Mouse (Mus musculus) midbrain, embryonic 14.5 days (tissue): ENCODE measurements around the gene Lfng. TPM values are rescaled to one million over a fixed set of nuclear protein-coding genes. Genes with fewer than 3 reads are reported as not detected.
A peak's percentile ranks its signal among the peaks of the same experiment; 100 is the strongest.

Experiments
- ATAC-seq: fragments of 200-750 bp; cut with Nextera tagmentation; 2 replicates; pipeline ENCODE4 v1.8.0; 2017; ENCODE audit warnings: moderate number of reproducible peaks, moderate library complexity; ENCODE audit not compliant: low FRiP score, low TSS enrichment
- DNase-seq: peaks from one replicate; pipeline ENCODE4 v3.0.0-alpha.2; 2015
- H3K27ac ChIP-seq: fragments of 300-500 bp; sonication (generic); replicated peaks from 2 replicates; pipeline ENCODE4 v1.5.1; 2014; ENCODE audit warnings: mild to moderate bottlenecking, low read depth, low read length, moderate library complexity
- H3K27me3 ChIP-seq: fragments of 300-500 bp; sonication (generic); 2 replicates; pipeline ENCODE4 v1.6.1; 2014; ENCODE audit warnings: low read length, control low read depth, mixed read lengths; ENCODE audit not compliant: control insufficient read depth, insufficient read depth
- H3K36me3 ChIP-seq: fragments of 300-500 bp; sonication (generic); 2 replicates; pipeline ENCODE4 v1.6.1; 2014; ENCODE audit warnings: low read length, control low read depth; ENCODE audit not compliant: control insufficient read depth, insufficient read depth
- H3K4me1 ChIP-seq: fragments of 300-500 bp; sonication (generic); 2 replicates; pipeline ENCODE4 v1.6.1; 2014; ENCODE audit warnings: mild to moderate bottlenecking, antibody characterized with exemption, low read length, control low read depth; ENCODE audit not compliant: control insufficient read depth, insufficient read depth
- H3K4me2 ChIP-seq: fragments of 300-500 bp; sonication (generic); 2 replicates; pipeline ENCODE4 v1.6.1; 2014; ENCODE audit warnings: mild to moderate bottlenecking, low read length, moderate library complexity
- H3K4me3 ChIP-seq: fragments of 300-500 bp; sonication (generic); replicated peaks from 2 replicates; pipeline ENCODE4 v1.5.1; 2014; ENCODE audit warnings: low read depth, low read length
- H3K9ac ChIP-seq: fragments of 300-500 bp; sonication (generic); replicated peaks from 2 replicates; pipeline ENCODE4 v1.6.1; 2014; ENCODE audit warnings: mild to moderate bottlenecking, low read length, moderate library complexity
- H3K9me3 ChIP-seq: fragments of 300-500 bp; sonication (generic); 2 replicates; pipeline ENCODE4 v1.6.1; 2016; ENCODE audit warnings: low read length, control low read depth, mixed read lengths; ENCODE audit not compliant: control insufficient read depth
- WGBS: fragments of 180-500 bp; shearing (Covaris S2); extraction: QIAGEN DNeasy Blood & Tissue Kit; methylation state at CpG from one replicate; pipeline ENCODE4 v1.1.7; 2014; 5-methylcytosine and 5-hydroxymethylcytosine counted together
- polyA plus RNA-seq: library from polyadenylated mRNA; unstranded; fragments of >200 nt; fragmentation: Nextera tagmentation; extraction: Ambion mirVana; gene quantifications from 2 replicates; pipeline ENCODE4 v1.2.1, GENCODE M21; 2014

Gene Lfng
- 20.5 and 25.2 TPM in 2 replicates for polyA plus RNA-seq

GRCm38 (mm10) chr5:140607001-140607835 lies at the start of gene Lfng:
TSS of gene Lfng (plus strand) at chr5:140607320.
- H3K9ac ChIP-seq: peak within 1 kb of the TSS; percentile 62
- H3K36me3 ChIP-seq: no peaks in the 10 kb centered on the region
- WGBS: under 1% methylated on average over 91 of the region's 91 CpGs
- H3K9me3 ChIP-seq: no peaks in the 10 kb centered on the region
- DNase-seq (peak; percentile 92), ATAC-seq (peak; percentile 51)
- peak within 1 kb of the TSS; percentile 82 for H3K4me2 ChIP-seq
- H3K4me3 ChIP-seq: peak within 1 kb of the TSS; percentile 51
- H3K27me3 ChIP-seq: peaks cover 32% of the 10 kb centered on the region
- H3K4me1 ChIP-seq: peaks cover 44% of the 10 kb centered on the region
- H3K27ac ChIP-seq: peak within 1 kb of the TSS; percentile 91

DNA sequence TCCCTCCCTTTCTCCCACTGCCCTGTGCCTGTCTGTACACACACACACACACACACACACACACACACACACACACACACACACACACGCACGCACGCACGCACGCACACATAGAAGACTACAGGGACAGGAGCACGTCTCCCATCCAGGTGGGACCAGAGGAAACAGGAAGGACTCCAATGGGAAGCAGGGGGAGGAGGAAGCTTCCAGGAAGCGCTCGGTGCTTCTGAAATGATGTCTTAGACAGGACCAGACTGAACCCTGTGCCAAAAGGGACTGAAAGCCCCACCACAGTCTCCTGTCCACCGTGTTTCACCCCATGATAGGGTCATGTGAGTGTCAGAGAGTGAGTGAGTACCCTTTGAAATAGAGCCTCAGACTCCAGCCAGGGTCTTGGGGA lies 44.5 kb upstream of the Lfng start:
- WGBS: 93% methylated on average over 9 of the region's 9 CpGs
- Histone ChIP-seq H3K9me3 (no peaks in the 10 kb centered on the region), H3K36me3 (no peaks in the 10 kb centered on the region), H3K4me1 (peaks cover 5% of the 10 kb centered on the region; the same call in 1 of the 2 replicates), H3K27me3 (no peaks in the 10 kb centered on the region), H3K9ac (no peak overlapping the region), H3K4me3 (no peak overlapping the region), H3K4me2 (no peak overlapping the region), H3K27ac (no peak overlapping the region)
- ATAC-seq (no peak), DNase-seq (no peak)

GRCm38 (mm10) chr5:140564896-140565295 lies 42.2 kb upstream of the Lfng start, which contains the start of gene Grifin:
TSS of gene Grifin (minus strand) at chr5:140565071.
- 83% methylated on average over 4 of the region's 4 CpGs for WGBS

GRCm38 (mm10) chr5:140565451-140565850 lies 41.7 kb upstream of the Lfng start:
- no peak overlapping the region for H3K4me2 ChIP-seq
- ATAC-seq: no peak
- H3K9me3 ChIP-seq: no peaks in the 10 kb centered on the region
- H3K36me3 ChIP-seq: no peaks in the 10 kb centered on the region
- H3K27ac ChIP-seq: no peak overlapping the region
- 16% methylated on average over 5 of the region's 5 CpGs for WGBS
- peaks cover 5% of the 10 kb centered on the region; the same call in 1 of the 2 replicates for H3K4me1 ChIP-seq
- DNase-seq: no peak
- no peaks in the 10 kb centered on the region for H3K27me3 ChIP-seq
- H3K4me3 ChIP-seq: no peak overlapping the region
- no peak overlapping the region for H3K9ac ChIP-seq

More at GRCm38 (mm10) chr5:140564896-140565295, 42.2 kb upstream of the Lfng start, which contains the start of gene Grifin:
- H3K36me3 ChIP-seq: no peaks in the 10 kb centered on the region
- no peak within 1 kb of the TSS for H3K27ac ChIP-seq
- H3K4me3 ChIP-seq: no peak within 1 kb of the TSS
- no peak within 1 kb of the TSS for H3K4me2 ChIP-seq
- ATAC-seq (no peak), DNase-seq (no peak)
- no peaks in the 10 kb centered on the region for H3K27me3 ChIP-seq
- no peak within 1 kb of the TSS for H3K9ac ChIP-seq
- H3K9me3 ChIP-seq: no peaks in the 10 kb centered on the region
- peaks cover 5% of the 10 kb centered on the region; the same call in 1 of the 2 replicates for H3K4me1 ChIP-seq

DNA sequence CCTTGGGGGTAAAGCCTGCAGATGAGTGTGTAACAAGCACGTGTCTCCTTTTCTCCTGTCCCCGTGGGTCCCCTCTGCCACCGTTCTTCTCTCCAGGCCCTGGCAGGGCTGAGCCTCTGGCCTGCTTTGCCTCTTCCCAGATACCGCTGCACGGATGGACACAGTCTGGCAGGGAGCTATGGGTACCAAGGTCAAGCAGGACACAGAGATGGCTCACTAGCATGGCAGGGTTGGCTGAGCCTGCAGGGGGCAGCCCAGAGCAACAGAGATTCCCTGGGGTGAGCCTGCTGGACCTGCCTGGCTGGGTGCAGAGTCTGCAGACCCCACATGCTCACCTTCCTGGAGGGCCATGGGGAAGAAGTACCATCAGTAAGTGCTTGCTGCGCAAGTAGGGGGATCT lies 41.3 kb upstream of the Lfng start:
- Histone ChIP-seq H3K4me1 (peaks cover 5% of the 10 kb centered on the region; the same call in 1 of the 2 replicates), H3K4me2 (no peak overlapping the region), H3K4me3 (no peak overlapping the region), H3K9me3 (no peaks in the 10 kb centered on the region), H3K36me3 (no peaks in the 10 kb centered on the region), H3K9ac (no peak overlapping the region), H3K27ac (no peak overlapping the region), H3K27me3 (no peaks in the 10 kb centered on the region)
- WGBS: 45% methylated on average over 6 of the region's 6 CpGs
- DNase-seq: no peak
- ATAC-seq: no peak

GRCm38 (mm10) chr5:140566271-140566670 lies 40.8 kb upstream of the Lfng start:
- Histone ChIP-seq H3K9ac (no peak overlapping the region), H3K9me3 (no peaks in the 10 kb centered on the region), H3K4me3 (no peak overlapping the region), H3K27ac (no peak overlapping the region), H3K27me3 (no peaks in the 10 kb centered on the region), H3K36me3 (no peaks in the 10 kb centered on the region), H3K4me1 (peaks cover 5% of the 10 kb centered on the region; the same call in 1 of the 2 replicates), H3K4me2 (no peak overlapping the region)
- ATAC-seq (no peak), DNase-seq (no peak)
- WGBS: 81% methylated on average over 4 of the region's 4 CpGs

GRCm38 (mm10) chr5:140567321-140567720 lies 39.8 kb upstream of the Lfng start:
- no peaks in the 10 kb centered on the region for H3K9me3 ChIP-seq
- no peak overlapping the region for H3K4me3 ChIP-seq
- peaks cover 5% of the 10 kb centered on the region; the same call in 1 of the 2 replicates for H3K4me1 ChIP-seq
- H3K36me3 ChIP-seq: no peaks in the 10 kb centered on the region
- H3K27ac ChIP-seq: no peak overlapping the region
- DNase-seq (no peak), ATAC-seq (no peak)
- H3K27me3 ChIP-seq: no peaks in the 10 kb centered on the region
- WGBS: 57% methylated on average over 11 of the region's 11 CpGs
- H3K4me2 ChIP-seq: no peak overlapping the region
- H3K9ac ChIP-seq: no peak overlapping the region

- no peak for ATAC-seq
- H3K4me2 ChIP-seq: no peak overlapping the region
- WGBS: 91% methylated on average over 5 of the region's 5 CpGs
- no peaks in the 10 kb centered on the region for H3K36me3 ChIP-seq
- no peak overlapping the region for H3K4me3 ChIP-seq
- H3K4me1 ChIP-seq: peaks cover 5% of the 10 kb centered on the region; the same call in 1 of the 2 replicates
- H3K27ac ChIP-seq: no peak overlapping the region
- no peaks in the 10 kb centered on the region for H3K9me3 ChIP-seq
- no peaks in the 10 kb centered on the region for H3K27me3 ChIP-seq
- no peak overlapping the region for H3K9ac ChIP-seq
- DNase-seq: no peak
Observed at GRCm38 (mm10) chr5:140567751-140568150, 39.4 kb upstream of the Lfng start.
